Mouse (Mus musculus) MEL (cell line): ENCODE results near the gene Psmb9.

Experiments used
- CTCF ChIP-seq, 3 experiments: IDR thresholded peaks in 2 of 3; conservative IDR thresholded peaks in 1 of 3; 2 replicates each; pipeline ENCODE4 v1.5.1; 2011 to 2012; ENCODE audit warnings: low read length in 3 of 3, low read depth in 2 of 3, mild to moderate bottlenecking in 2 of 3, improper control_type of control experiment in 1 of 3, inconsistent platforms in 1 of 3, mixed read lengths in 1 of 3, moderate library complexity in 1 of 3; ENCODE audit not compliant: control insufficient read depth in 1 of 3, insufficient read depth in 1 of 3, poor library complexity in 1 of 3, severe bottlenecking in 1 of 3
- EP300 ChIP-seq, 2 experiments: IDR thresholded peaks; 2 replicates each; pipeline ENCODE4 v1.6.1; 2011; ENCODE audit warnings: improper control_type of control experiment in 2 of 2, low read length in 2 of 2, low read depth in 1 of 2, mild to moderate bottlenecking in 1 of 2
- MEF2A ChIP-seq: IDR thresholded peaks from 2 replicates; pipeline ENCODE4 v1.6.1; 2014; ENCODE audit warnings: low read depth, mild to moderate bottlenecking, inconsistent platforms, low read length, improper control_type of control experiment; ENCODE audit not compliant: poor library complexity, insufficient replicate concordance, severe bottlenecking; ENCODE audit errors: extremely low read depth
- NRF1 ChIP-seq: IDR thresholded peaks from 2 replicates; pipeline ENCODE4 v1.6.1; 2014; ENCODE audit warnings: low read depth, mild to moderate bottlenecking, inconsistent platforms, low read length, improper control_type of control experiment, moderate library complexity; ENCODE audit not compliant: poor library complexity, insufficient read depth, severe bottlenecking
- POLR2A ChIP-seq, 2 experiments: IDR thresholded peaks; 2 replicates each; pipeline ENCODE4 v1.6.1; 2011 to 2012; ENCODE audit warnings: low read length in 2 of 2, mild to moderate bottlenecking in 2 of 2, control low read depth in 1 of 2, improper control_type of control experiment in 1 of 2, low read depth in 1 of 2, moderate library complexity in 1 of 2; ENCODE audit not compliant: control insufficient read depth in 1 of 2, insufficient read depth in 1 of 2, poor library complexity in 1 of 2
- POLR2AphosphoS5 ChIP-seq: IDR thresholded peaks from 2 replicates; pipeline ENCODE4 v1.6.1; 2012; ENCODE audit warnings: low read depth, borderline replicate concordance, mild to moderate bottlenecking, inconsistent platforms, low read length, moderate library complexity, mixed read lengths
- RCOR1 ChIP-seq: IDR thresholded peaks from 2 replicates; pipeline ENCODE4 v1.6.1; 2012; ENCODE audit warnings: low read depth, mild to moderate bottlenecking, inconsistent platforms, low read length, improper control_type of control experiment
- TAL1 ChIP-seq: IDR thresholded peaks from 2 replicates; pipeline ENCODE4 v1.6.1; 2012; ENCODE audit warnings: mild to moderate bottlenecking, inconsistent platforms, low read length, moderate library complexity, mixed read lengths
- ZC3H11A ChIP-seq: IDR thresholded peaks from 2 replicates; pipeline ENCODE4 v1.6.1; 2012; ENCODE audit warnings: low read depth, mild to moderate bottlenecking, inconsistent platforms, low read length, improper control_type of control experiment
- ZMIZ1 ChIP-seq: IDR thresholded peaks from 2 replicates; pipeline ENCODE4 v1.6.1; 2012; ENCODE audit warnings: low read depth, mild to moderate bottlenecking, inconsistent platforms, low read length, improper control_type of control experiment, moderate library complexity

- TF ChIP-seq ZC3H11A: no peak
- TF ChIP-seq CTCF (IDR thresholded peaks at IDR 0.05 in 2 of 3, conservative IDR thresholded peaks at IDR 0.05 in 1 of 3; ENCODE audit: control insufficient read depth in 1 of 3, insufficient read depth in 1 of 3, low read depth in 2 of 3, low read length in 3 of 3, poor library complexity in 1 of 3, severe bottlenecking in 1 of 3): no peak
- 0 out of 4 replicates have a peak, but pooled peaks of 1 of the 2 experiments have one; percentile 54 for TF ChIP-seq POLR2A (IDR thresholded peaks at IDR 0.05; ENCODE audit: control insufficient read depth in 1 of 2, insufficient read depth in 1 of 2, low read depth in 1 of 2, low read length in 2 of 2, poor library complexity in 1 of 2)
- TF ChIP-seq EP300 (IDR thresholded peaks at IDR 0.05; ENCODE audit: low read depth in 1 of 2, low read length in 2 of 2): no peak
- TF ChIP-seq POLR2AphosphoS5: no peak
- no peak for TF ChIP-seq NRF1
- TF ChIP-seq MEF2A: no peak
- no peak for TF ChIP-seq ZMIZ1
- TF ChIP-seq RCOR1: no peak
- TF ChIP-seq TAL1: no peak
Measured at GRCm38 (mm10) chr17:34197904-34198520, 10.4 kb upstream of the Psmb9 start.
